Mouse (Mus musculus) bone marrow macrophage, adult 2 months (primary cell): ENCODE results near the gene Cachd1.

Source experiments
- CTCF ChIP-seq: IDR thresholded peaks from 2 replicates; pipeline ENCODE4 v1.5.1; 2012; ENCODE audit warnings: low read depth, mild to moderate bottlenecking, low read length, moderate library complexity
- POLR2A ChIP-seq: IDR thresholded peaks from 2 replicates; pipeline ENCODE4 v1.6.1; 2012; ENCODE audit warnings: mild to moderate bottlenecking, low read depth, low read length, borderline replicate concordance

DNA sequence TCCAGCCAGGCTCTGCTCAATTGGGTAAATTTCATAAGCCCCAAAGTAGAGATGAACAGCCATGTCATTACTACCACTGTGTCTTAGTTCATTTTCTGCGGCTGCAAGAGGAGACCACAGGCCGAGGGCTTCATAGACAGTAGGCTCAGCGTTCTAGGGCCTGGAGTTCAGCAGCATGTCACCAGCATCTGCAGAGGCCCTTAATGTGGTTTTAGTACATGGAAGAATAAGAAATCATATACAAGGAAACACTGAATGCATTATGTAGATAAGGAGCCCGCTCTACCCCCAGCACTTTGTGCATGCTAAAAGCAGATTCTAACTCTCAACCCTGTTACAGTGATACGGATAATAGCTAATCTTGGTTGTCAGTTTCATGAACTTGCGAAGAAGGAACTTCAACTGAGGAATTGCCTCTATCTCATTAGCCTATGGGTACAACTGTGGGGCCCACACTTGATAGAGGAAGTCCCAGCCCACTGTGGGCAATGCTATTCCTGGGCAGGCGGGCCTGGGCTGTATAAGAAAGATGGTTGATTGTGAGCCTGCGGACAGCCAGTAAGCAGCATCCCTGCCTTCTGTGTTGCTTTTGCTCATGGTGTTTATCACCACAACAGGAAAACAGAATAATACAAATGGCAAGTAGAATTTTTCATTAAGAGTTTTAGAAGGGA lies 110.4 kb downstream of the Cachd1 start:
- no peak for TF ChIP-seq CTCF
- TF ChIP-seq POLR2A = no peak
